Mouse (Mus musculus) left cerebral cortex, postnatal 4 days (tissue): ENCODE data around the gene Fev. TPM values are rescaled to one million over a fixed set of nuclear protein-coding genes. Genes with fewer than 3 reads are reported as not detected.

Experiments
- DNase-seq: peaks from one replicate; pipeline ENCODE4 v3.0.0-alpha.2; 2022
- intact Hi-C: fragments of 180-260 bp; cut with DNase I; formaldehyde crosslinking; loops from one replicate; pipeline ENCODE4 v1.15.1; 2025
- total RNA-seq, 2 experiments: library from RNA; stranded (reverse); gene quantifications; 2 replicates each; pipeline ENCODE4 v1.2.3; 2021

Gene Fev
- total RNA-seq, 2 experiments from 2014 or later = not detected

DNA sequence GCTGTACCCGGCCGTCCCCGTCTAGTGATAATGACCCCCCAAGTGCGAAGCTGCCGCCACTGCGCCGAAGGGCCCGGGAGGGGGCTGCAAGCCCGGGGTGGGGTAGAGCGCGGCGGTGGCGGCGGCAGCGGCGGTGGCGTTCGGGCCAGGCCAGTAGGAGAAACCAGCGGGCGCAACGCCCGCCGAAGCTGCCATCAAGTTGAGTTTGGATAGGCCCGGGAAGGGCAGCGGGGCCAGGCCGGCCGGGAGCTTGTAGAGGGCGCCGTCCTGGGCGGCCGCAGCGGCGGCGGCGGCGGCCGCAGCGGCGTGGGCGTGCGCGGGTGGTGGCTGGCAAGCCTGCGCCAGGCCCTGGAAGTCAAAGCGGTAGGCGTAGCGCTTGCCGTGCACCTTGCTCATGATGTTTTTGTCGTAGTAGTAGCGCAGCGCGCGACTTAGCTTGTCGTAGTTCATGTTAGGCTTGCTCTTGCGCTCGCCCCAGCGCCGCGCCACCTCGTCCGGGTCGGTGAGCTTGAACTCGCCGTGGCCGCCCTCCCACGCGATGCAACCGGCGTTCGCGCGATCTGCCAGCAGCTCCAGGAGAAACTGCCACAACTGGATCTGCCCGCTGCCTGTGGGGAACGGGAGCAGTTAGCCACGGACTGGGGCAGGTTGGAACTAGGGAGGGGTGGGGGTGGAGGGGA lies 3.0 kb downstream of the Fev start:
- intact Hi-C loops = no loop called here
- no peak for DNase-seq

DNA sequence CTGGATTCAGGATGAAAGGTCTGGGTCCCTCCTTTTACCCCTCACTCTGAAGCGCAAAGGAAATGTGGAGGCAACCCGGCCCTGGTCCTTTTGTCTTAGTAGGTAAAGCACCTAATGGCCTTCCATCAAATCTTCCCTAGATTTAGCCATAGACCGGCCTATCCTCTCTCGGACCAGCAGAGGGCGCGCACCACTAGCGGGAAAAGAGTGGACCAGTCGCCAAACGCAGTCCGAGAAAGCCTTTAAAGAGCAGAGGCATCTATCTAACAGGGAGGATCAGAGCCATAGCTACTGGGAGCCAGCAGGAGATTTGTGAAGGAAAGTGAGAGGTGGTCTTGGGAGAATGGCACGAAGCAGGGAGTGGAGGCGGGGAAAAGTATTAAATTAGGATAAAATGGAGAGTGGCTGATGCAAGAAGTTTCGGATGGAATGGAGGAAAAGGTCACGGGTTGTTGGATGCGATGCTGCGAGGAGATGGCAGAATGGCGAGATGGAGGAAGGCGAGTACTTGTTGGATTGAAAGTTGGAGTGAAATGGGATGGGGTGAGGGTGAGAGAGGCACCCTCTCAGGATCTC lies 4.3 kb downstream of the Fev start:
- intact Hi-C loops = no loop called here
- peak; percentile 78 for DNase-seq

DNA sequence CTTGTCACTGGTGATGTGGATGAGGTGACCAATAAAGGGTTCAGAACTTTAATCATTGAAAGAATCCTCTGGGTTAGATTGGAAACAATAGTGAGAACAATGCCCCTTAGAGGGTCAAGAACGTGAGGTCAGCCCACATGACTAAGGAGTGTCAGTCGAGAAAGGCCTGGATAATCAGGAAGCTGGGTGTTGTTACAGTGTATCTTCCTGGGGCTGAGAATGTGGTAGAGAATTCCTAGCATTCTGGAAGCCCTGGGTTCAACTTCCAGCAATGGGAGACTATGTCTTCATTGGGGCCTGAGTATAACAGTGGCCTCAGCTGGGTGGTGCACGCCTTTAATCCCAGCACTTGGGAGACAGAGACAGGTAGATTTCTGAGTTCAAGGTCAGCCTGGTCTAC lies 8.0 kb downstream of the Fev start:
- DNase-seq = no peak
- intact Hi-C loops = no loop called here

DNA sequence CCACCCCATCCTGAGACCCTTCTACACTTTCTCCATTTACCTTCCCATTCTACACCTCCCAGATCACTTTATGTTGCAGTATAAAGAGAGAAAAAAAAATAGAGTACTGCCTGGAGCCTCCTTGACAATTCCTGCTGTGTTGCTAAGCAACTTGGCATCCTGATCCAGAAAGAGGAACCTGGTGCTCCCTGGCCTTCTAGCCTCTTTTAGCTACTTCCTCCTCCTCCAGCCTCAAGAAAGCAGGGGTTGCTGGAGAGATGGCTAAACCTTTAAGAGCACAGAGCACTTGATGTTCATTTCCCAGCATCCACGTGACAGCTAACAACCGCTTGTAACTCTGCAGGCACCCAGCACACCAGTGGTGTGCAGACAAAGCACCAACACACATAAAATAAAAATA lies 13.0 kb downstream of the Fev start:
- no peak for DNase-seq
- intact Hi-C loops = no loop called here

DNA sequence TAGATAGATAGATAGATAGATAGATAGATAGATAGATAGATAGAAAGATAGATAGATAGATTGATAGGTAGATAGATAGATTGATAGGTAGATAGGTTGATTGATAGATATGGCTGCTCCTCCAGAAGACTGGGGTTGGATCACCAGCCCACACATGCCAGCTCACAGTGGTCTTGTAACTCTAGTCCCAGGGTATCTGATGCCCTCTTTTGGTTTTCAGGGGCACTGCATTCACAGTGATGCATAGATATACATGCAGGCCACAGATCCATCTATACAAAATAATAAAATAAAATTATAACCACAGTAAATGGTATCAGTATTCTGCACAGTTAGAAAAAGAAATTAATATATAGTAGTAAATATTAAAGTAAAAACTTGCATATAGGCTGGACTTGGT lies 23.4 kb downstream of the Fev start:
- DNase-seq = no peak
- intact Hi-C loops = no loop called here

DNA sequence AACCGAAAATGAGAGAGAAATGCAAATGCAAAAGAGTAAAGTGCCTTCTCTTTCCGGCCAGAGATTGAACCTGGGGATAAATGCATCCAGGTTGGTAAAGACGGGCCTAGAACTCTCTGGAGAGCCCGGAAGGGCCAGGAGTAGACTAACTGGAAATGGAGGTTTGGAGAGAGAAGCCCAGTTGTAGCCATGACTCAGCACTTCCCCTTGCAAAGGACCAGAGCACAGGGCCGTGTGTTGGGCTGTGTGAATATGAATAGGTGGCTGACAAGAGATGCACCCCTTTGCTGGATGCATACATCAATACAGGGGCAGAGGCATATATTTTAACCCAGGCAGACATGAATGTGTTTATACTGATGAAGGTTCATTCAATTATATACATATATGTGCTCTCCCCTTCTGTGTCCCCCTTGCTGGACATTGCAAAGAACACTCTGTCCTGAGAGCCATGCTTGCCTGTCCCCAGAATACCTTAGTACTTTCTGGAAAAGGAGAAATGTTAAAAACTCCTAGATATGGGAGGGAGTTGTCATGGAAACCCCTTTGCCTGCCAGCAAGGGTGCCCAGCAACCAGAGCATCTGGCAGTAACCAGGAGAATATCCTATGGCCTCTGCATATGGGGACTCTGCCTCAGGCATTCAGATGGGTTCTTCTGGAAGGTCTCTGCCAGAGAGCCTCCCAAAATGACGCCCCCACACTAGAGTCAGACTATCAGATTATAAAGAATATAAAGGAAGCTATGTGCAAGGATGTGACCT lies 25.8 kb downstream of the Fev start:
- DNase-seq = no peak
- intact Hi-C loops = loop anchor here (5.0 kb wide), 1 partner anchor 52 kb away; no protein-coding TSS in a partner anchor

DNA sequence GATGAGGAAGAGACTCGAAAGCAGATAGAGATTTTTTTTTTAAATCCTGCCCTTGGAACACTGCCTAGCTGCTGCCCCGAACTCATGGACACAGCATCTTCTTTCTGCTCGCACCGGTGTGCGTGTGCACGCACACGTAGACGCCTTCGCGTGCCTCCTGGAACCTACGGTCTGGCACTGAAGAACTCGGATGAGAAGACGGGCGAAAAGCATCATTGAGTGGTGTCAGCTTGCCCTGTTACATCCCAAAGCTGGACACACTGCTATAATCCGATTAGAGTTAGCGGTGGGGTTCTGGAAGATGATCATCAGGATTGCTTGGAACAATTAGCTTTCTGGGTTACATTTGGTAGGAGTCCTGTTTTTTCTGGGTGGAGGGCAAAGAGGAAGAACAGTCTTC lies 26.4 kb downstream of the Fev start:
- intact Hi-C loops = loop anchor here (5.0 kb wide), 1 partner anchor 52 kb away; no protein-coding TSS in a partner anchor
- DNase-seq = peak; percentile 17

DNA sequence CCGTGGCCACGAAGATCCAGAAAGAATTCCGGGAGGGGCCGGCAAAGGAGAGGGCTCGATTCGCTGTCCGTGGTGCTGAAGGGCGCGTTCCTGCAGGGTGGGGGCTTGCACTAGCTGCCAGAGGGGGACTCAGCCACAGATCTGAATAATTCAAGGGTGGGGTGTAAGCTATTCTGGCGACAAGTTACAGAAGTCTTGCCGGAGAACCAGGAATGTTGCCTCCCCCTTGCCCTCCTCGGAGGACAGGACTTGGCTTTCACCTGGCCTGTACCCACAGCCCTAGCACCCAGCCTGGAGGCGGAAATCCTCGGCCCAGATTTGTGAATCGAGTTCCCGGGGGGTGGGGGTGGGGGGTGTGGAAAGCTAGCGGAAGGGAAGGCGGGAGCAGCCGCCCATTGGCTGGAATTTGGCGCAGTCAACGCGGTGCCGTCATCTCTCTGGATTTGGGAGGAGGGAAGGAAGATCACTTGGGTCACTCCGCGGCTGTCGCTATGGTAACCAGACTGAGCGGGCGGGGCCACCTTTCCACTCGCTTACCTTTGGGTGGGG lies 27.0 kb downstream of the Fev start:
- intact Hi-C loops = loop anchor here (5.0 kb wide), 1 partner anchor 51 kb away; no protein-coding TSS in a partner anchor
- peak; percentile 93 for DNase-seq

DNA sequence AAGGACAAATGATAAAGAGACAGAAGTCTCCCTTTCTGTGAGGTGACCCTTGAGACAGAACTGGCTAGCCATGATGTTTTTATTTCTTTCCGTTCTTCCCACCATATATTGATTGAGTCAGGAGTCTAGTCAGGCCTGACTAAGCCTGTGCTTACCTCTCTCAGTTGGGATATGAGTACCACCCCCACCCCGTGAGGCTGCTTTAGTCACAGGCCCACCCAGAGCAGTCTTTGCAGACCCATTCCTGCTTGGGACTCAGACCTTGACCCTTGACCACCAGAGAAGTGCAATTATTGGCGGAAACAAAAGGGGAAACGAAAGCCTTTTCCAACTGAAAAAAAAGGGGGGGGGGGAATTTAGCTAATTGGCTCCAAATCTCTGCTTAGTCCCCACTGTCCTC lies 27.5 kb downstream of the Fev start:
- DNase-seq = no peak
- intact Hi-C loops = loop anchor here (5.0 kb wide), 1 partner anchor 50 kb away; no protein-coding TSS in a partner anchor

DNA sequence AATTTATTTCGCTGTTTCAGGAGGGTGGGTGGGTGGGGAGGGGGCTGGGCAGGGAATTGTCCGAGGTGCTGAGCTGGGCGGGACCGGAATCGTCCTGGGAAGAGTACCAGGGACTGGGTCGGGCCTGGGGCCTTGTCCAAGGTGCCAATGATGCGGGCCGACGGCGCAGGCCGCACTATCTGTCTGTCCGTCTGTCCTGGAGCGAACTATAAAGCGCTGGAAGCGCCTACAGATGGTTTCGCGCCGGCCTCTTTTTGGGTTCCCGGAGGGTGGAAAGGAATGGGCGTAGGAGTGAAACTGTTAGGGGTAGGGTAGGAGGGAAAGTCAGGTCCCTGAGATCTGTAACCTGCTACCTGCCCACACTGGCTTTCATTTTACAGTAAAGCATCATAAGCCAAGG lies 28.0 kb downstream of the Fev start:
- no peak for DNase-seq
- intact Hi-C loops = loop anchor here (5.0 kb wide), 1 partner anchor 50 kb away; no protein-coding TSS in a partner anchor

DNA sequence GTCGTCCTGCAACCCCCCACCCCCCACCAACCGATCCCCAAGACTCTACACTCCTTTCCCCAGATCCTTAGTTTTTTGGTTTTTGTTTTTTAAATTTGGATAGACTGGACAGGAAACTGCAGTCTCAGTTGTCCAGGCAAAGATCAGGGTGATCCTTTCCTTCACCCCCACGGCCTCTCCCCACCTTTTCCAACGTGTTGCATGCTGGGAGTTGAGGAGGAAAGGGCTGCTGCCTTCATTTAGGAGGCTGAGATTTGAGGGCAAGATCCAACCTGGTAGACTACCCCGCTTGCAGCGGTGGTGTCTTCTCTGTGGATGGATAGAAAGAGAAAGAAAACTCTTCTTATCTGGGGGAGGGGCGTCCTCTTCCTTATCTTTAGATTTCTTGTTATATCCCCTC lies 28.4 kb downstream of the Fev start:
- intact Hi-C loops = loop anchor here (5.0 kb wide), 1 partner anchor 49 kb away; no protein-coding TSS in a partner anchor
- DNase-seq = no peak

DNA sequence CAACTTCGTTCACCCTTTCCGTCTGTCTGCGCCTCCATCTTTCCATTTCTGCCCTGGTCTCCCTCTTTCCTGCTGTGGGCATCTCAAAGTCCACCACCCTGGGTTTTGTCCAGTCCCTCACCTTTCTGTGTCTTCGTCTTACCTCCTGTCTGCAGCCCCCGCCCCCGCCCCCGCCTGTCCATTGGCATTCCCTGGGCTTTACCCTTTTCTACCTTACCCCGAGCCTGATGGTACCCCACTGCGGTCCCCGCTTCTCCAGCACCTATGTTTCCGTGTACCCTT lies 28.8 kb downstream of the Fev start:
- no peak for DNase-seq
- intact Hi-C loops = loop anchor here (5.0 kb wide), 1 partner anchor 49 kb away; no protein-coding TSS in a partner anchor

DNA sequence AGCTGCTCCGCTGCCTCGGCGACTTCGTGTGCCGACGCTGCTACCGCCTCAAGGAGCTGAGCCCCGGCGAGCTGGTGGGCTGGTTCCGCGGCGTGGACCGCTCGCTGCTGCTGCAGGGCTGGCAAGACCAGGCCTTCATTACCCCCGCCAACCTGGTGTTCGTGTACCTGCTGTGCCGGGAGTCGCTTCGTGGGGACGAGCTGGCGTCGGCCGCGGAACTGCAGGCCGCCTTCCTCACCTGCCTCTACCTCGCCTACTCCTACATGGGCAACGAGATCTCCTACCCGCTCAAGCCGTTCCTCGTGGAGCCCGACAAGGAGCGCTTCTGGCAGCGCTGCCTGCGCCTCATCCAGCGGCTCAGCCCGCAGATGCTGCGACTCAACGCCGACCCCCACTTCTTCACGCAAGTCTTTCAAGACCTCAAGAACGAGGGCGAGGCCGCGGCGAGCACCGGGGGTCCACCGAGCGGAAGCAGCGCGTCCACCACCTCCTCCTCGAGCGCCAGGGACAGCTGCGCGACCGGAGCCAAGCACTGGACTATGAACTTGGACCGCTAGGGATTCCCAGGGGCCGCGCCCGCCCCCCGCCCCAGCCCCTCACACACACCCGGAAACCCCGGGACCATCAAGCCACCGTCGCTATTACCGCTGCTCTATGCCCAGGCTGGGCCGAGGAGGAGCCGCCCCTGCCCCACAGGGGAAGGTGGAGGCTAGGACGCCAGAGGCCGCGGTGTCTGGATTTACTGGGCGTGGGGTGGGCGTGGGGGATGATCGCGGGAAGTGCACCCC lies 29.4 kb downstream of the Fev start:
- DNase-seq = peak; percentile 17
- intact Hi-C loops = loop anchor here (5.0 kb wide), 1 partner anchor 49 kb away; no protein-coding TSS in a partner anchor

DNA sequence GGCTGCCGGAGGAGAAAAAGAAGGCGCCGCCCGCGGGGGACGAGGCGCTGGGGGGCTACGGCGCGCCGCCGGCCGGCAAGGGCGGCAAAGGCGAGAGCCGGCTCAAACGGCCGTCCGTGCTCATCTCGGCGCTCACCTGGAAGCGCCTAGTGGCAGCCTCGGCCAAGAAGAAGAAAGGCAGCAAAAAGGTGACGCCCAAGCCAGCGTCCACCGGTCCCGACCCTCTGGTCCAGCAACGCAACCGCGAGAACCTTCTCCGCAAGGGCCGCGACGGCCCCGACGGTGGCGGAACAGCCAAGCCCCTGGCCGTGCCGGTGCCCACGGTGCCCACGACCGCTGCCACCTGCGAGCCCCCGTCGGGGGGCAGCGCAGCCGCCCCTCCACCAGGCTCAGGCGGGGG lies 30.1 kb downstream of the Fev start:
- DNase-seq = no peak
- intact Hi-C loops = loop anchor here (5.0 kb wide), 1 partner anchor 48 kb away; no protein-coding TSS in a partner anchor

DNA sequence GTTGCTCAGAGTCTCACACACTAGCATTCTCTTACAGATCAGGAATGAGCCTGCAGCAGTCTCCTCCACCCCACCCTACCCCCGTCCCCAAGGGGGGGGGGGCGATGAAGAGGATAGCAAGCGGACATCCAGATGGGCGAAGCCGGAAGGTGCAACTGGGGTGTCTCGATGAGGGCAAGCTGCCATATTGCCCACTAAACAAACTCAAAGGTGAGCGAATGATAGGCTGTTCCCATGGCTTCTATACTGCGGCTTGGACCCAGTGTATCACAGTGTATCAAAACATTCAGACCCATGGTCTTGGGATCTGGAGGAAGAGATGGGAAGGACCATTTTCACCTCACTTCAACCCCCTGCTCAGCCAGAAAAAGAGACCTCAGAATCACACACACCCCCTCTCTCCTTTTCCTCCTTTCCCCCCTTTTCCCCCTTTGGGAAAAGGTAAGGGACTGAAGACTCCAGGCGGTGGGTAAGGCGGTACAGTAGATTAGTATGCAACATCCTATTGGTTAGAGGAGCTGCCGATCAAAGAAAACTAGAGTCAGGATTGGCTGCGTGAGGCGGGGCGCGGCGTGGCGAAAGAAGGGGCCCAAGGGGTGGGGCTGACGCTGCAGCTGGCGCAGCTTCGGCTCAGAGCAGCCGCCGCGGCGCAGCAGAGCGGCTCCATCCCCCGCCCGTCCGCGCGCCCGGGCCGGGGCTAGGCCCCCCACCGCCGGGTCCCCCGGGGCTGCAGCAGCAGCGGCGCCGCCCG lies 30.7 kb downstream of the Fev start, which contains the start of gene Cdk5r2:
Gene Cdk5r2, plus strand, starts transcription at position 629 of the 751 bp plus-strand sequence.
- DNase-seq = peak; percentile 93
- intact Hi-C loops = loop anchor here (5.0 kb wide), 1 partner anchor 47 kb away; no protein-coding TSS in a partner anchor

DNA sequence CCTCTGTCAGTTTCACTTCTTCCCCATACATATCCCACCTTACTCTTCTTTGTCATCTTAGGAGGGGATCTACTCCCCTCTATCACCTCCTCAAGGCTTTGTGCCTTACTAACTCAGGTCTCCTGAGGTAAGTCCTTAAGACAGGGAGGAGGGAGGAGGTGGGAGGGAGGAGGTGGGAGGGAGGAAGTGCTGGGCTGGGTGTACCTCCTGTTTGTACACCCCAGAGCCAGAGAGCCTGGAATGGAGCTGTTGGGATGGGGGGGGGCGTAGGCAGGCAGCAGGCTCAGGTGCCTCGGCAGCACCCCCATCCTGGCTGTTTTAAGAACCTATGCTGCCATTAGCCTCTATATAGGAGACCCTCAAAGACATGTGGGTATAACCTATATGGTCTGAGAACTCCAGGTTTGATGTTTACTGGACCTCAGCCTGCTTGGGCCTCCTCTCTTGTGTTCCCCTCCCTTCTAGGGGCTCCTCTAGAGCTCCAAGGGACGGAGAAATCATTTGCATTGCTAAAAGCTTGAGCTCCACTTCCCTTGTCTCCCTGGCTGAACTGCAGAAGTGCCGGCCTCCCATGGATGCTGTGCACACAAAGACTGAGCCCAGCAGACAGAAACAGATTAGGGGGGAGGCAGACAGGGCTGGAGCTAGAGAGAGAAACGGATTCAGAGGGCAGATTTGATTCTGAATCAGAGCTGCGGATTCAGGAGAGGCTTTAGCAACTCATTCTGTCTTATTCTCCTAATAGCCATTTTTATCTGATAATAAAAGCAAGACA lies 34.0 kb downstream of the Fev start:
- intact Hi-C loops = no loop called here
- no peak for DNase-seq

DNA sequence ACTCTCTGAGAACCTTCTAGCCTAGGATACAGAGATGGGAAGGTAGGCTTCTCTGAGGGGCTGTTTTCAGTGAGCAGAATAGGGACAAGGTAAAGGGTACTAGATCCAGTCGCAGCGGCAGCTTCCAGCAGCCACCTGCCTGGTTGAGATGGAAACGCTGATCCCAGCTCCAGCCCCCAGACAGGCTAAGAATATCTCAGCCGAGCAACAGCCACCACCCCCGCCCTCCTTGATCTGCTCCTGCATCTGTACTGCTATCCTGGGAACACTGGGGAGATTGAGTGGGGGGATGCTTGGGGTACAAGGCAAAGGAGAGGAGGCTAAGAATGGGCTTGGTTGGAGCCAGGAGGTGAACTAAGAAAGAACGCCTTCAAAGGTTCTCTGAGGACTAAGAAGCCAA lies 35.0 kb downstream of the Fev start:
- intact Hi-C loops = no loop called here
- no peak for DNase-seq

DNA sequence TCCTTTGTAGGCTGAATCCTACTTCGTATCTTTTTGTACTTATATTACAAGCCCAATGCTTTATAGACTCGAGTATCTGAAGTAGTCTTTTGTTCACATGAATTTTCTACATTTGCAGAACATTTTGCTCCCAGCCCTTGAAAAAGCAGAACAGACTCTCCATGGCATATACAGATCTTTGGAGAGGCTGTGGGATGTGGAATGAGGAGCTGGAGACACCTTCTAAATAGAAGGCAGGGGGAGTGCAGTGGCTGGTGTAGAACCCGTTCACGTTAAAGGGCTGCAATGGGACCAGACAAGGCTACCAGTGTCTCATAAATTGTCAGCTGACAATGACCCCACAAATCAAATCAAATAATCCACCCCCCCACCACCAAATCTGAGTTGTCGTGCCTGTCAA lies 36.3 kb downstream of the Fev start:
- intact Hi-C loops = no loop called here
- DNase-seq = no peak

DNA sequence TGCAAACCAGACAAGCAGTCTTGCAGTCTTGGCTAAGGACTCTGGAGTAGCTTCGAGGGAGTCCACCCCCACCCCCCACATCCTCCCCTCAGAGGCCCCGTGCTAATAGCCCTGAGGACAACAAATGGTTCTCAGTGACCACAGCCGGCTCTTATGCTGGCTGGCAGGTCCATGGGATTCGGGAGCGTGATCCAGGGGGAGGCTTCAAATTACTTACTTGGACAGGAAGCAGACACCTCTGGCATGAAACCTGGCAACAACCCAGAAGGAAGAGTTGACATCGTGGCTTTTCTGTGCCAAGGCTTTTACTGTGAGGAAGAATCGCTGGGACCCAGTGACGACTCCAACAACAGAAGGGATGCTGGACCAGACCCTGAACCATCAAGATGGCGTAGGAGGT lies 38.9 kb downstream of the Fev start:
- intact Hi-C loops = no loop called here

More for the DNA sequence above, 38.9 kb downstream of the Fev start:
- no peak for DNase-seq
